Mouse (Mus musculus) embryo, embryonic 10 days (tissue): ENCODE results near the gene Sema5a.
"Not testable (repeated sequence)": the region's sequence is repeated elsewhere in the genome, so short reads cannot be mapped to it uniquely, and the experiment has no call there.

Source experiments
- DNase-seq: peaks from one replicate; pipeline ENCODE4 v3.0.0-alpha.2; 2015; ENCODE audit warnings: low spot score

The Sema5a gene

DNA sequence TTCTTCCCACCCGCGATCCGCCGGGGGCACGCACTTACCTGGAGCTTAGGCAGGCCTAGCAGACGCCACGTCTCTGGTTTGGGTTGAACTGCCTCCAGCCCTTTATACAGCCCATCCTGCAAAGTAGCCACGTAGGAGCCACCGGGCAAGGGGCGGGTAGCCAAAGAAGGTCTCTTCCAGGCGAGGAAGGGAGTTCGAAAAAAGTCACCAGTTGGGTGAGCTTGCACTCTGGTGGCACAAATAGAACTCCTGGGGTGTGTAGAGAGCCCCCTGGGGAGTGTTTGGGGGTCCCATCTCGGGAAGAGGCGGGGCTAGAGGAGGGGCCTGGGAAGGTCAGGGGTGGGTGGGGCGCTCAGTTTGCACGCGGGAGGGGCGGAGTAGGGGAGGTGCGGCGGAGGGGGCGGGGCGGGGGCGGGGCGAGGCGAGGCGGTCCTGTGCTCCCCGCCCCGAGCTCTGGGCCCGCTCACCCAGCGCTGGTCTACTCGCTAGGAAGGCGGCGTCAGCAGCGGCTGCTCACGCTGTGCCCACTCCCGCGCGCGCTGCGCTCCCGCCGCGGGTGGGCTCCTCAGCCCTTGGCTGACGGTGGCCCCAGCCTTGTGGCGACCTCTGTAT lies at the start of gene Sema5a:
Gene Sema5a, plus strand, starts transcription at position 467 of the 612 bp plus-strand sequence.
- DNase-seq: peak; percentile 85

DNA sequence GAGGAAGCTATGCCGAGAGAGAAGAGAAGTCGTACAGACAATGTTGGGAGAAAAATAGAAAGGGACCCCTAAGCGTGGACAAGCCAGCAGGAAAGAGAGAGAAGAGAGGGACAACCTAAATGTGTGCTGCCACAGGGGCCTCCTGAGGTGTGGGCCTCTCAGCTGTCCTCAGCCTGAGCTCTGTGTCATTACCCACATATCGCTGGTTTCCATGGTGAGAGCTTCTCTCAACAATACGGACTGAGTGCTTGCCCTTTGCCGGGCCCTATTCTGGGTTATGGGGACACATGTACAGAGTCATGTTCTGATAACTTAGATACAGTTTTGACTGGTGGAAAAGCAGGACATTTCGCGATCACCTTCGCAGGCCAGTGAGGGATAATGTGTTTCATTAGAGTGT lies 46.5 kb upstream of the Sema5a start:
- DNase-seq: peak; percentile 9

DNA sequence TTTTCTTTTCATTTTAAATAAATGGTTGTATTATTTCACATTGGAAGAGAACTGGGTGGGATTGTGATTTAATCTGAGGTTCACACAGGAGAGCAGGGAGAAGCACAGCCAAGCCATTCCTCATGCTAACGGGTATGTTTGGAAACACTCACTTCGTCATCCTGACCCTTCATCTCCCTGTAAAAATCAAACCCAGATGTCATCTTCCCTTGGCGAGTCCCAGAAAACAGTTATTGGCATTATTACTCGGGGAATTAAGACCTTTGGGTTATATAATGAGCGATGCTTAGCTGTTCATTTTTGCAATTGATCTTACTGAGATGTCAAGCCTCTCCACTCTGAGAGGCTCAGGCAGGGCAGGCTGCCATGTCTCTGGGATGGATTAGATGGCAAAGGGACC lies 46.0 kb upstream of the Sema5a start:
- DNase-seq: peak; percentile 23

DNA sequence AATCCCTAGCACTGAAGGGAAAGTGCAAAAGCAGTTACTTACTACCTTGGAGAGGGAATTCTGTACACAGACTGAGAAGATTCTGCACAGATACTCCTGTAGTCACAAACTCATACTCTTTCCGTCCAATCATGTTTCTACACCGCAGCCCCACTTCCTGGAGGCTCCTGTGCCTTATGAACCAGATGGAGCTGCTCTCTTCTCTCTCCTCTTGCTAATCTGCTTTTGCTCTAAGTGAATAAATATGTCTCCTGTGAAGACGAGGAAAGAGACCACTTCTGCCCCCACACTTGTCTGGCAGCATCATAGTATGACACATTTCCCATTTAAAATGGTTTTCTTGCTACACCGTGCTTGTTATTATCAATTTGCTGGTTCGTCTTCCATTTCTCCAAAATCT lies 41.4 kb upstream of the Sema5a start:
- no peak for DNase-seq

DNA sequence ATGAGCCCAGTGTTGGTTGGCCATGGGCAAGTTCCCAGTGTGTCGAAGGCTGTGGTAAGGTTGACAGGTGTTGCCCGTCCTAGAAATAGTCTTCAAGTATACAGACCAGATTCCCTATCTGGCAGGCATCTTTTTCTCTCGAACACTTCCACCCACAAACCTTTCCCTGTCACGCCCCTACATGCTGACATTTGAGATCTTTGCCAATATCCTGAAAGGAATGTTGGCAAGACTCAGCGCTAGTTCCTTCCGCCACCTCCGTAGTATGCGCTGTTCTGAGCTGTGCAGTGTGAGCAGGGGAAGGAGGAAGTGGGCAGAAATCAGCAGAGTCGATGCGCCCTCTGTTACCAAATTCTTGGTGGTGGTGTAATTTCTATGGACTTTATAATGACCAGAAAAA lies 39.7 kb upstream of the Sema5a start:
- no peak for DNase-seq

DNA sequence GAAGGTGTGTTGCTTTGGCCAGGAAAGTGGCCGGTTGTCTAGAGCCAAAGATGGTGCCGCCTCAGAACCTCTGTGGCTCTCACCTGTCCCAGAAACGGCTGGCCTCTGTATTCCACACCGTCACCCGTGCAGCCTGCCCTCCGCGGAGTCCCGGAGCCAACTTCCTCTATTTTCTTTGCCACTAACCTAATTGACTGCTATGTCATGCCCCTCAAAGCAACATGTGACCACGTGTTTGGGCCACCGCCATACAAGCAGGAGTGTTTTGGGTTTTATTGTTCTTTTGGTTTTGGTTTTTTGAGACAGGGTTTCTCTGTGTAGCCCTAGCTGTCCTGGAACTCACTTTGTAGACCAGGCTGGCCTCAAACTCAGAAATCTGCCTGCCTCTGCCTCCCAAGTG lies 29.9 kb upstream of the Sema5a start:
- not testable (repeated sequence) for DNase-seq

DNA sequence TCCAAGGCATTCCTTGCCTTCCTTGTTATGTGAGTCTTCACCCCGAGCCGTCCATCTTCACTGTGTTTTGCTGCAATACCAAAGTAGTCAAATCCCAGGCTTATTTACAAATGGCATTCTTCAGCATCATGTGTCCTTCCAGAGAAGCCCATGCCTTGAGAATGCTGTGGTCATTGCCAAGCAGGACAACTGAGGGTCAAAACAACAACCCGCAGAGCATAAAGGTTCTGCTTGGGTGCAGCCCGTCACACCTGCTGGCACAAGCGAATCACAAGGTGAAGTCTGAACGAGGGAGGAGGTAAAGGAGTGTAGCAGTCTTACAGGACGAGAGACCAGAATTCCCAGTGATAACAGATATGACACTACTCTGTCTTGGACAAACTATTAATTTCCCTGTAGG lies 21.6 kb upstream of the Sema5a start:
- no peak for DNase-seq

DNA sequence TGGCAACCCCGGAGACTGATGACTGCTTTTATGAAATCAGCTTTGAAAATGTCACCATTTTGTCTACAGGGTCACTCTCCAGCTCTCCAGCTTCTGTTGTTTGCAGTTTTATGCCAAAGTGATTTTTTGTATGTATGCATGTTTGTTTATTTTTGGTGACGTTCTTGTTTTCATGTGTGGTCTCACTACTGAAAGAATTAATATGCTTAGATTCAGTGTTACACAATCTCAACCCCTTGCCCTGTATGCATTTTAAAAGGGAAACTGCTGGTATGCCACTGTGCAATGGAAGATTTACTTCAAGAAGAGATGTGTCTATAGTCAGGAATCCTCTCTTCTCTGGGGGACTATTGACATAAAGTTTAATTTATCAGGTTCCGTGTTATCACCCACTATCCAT lies 19.2 kb upstream of the Sema5a start:
- DNase-seq: no peak

DNA sequence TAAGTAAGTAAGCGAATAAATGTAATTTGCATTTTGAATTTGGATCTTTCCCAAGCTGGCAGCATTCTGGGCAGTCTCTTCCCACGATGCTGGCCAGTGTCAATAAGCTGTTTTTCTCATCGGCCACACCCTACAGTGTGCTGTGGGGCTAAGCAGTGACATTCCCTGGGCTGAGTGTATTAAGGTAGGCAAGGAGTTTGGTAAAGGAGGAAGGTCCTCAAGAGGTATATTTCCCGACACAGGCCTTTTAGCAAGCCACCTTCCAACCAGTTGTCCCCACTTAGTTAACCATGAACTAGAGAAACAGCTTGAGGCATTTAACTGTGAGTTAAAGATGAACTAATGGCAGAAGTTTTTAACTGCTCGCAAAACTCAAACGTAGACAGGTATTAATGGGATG lies 18.2 kb upstream of the Sema5a start:
- DNase-seq: no peak

DNA sequence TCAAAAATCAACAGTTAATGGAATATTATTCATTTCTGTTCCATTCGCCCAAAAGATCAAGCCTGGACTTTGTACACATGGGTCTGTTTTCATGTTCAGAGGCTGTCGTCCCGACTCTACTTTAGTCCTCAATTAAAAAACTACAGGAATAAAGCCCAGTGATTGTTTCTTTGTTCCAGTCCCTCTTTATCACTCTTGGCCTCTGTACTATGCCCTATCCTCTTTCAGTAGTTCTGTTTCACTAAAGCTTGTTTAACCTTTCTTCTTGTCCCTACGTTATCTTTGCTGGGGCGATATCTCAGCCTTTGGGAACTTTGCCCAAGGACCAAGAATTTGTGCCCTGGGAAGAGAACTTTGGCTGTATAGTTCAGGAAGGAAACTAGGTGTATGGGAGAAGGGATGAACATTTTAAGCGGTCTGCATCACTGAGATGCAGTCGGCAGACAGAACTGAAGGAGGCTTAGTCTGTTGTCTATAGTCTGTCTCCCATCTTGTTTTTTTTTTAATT lies 17.7 kb upstream of the Sema5a start:
- no peak for DNase-seq

DNA sequence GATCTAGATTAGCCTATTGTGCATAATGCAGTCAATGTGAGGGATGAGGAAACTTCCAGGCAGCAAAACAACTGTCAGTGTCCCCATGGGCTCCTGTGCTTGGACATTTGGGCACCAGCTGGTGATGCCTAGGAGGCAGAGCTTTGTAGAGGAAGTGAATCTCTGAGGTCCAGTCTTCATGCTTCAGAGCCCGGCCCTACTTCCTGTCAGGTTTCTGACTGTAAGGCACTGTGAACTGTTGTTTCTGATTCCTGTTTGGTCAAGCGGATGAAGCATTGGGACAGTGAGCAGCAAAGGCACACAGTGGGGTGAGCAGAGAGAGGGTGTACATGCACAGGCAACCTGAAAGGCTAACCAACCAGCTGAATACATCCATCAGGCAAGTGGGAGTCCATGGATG lies 14.5 kb upstream of the Sema5a start:
- no peak for DNase-seq

DNA sequence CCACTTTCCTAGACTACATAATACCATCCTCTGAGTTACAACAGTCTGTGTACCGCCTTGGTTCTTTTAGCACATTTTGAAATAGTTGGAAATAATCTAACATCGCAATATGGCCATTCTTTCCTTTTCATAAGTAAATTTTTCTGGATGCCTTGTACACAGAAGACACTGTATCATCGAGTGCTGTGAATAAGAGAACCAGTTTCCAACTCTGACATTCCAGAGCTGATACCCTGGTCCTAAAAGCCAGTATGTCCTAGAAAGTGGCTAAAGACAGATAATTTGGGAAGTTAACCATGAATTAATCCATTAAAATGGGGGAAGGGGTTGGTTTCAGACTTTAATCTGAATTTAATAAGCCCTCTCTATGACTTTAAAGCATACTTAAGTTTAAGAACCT lies 12.4 kb upstream of the Sema5a start:
- no peak for DNase-seq

DNA sequence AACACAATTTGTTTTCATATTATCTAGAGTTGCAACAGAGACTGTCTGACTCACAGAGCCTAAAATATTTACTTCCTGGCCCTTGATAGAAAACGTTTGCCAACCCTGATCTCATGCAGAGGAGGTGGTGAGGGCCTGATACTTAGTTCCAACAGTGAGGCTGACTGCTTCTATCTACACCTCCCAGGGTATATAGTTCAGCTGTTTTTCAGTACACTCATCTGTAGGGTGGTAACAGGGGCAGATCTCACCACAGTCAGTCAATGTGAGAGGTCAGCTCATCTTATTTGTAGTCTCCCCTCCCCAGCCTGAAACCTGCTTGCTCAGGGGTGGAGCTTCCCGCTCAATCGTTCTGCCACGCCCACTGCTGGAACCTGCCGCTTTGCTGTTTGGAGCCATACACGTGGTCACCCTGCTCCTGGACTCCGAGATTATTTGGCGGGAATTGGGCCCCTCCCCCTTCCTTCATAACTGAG lies 11.9 kb upstream of the Sema5a start:
- DNase-seq: not testable (repeated sequence)

DNA sequence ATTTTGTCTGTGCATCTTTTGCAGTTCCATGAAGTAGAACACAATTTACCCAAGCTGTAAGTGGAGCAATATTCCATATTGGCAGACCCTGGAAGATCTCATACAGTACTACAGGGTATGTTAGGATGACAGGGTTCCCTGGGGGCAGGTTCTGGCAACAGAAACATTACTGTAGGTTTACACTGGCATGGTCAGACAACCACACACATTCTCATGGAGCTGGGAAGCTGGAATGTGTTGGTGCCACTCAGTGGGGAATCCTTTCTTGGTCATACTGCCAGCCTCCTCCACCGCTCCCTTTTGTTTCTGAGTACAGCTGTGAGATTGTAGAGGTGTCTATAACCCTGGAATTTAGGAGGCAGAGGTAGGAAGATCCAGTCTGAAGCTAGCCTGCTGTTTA lies 11.2 kb upstream of the Sema5a start:
- DNase-seq: no peak

DNA sequence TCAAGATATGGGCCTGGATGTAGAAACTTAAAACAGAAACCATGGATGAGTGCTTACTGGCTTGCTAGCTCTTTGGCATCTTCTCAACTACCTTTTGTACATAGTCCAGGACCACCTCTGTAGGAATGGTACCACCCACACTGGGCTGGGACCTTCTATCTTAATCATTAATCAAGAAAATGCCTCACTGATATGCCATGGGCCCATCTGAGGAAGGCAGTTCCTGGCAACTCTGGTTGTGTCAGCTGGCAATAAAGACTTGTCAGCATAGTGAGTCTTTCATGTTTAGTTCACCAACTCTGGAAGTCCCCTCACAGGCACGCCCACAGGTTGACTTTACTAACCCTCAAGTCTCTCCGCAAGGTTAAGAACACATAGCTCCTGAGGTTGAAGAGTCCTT lies 5.5 kb upstream of the Sema5a start:
- no peak for DNase-seq

DNA sequence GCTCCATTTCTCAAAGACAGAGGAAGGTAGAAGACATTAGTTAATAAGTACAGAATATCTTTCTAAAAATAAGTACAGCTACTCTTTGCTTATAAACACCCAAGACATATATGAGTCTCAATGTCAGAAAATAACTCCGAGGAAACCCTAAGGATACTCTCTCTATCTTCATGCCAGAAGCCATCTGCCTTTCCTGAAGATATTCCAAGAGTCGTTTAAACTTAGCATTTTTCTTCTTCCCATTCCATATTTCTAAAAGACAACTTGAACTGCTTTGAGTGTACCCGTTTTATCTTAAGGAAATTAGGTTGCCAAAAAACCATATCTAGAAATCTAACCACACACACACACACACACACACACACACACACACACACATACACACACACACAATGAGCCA lies 4.5 kb upstream of the Sema5a start:
- DNase-seq: no peak

DNA sequence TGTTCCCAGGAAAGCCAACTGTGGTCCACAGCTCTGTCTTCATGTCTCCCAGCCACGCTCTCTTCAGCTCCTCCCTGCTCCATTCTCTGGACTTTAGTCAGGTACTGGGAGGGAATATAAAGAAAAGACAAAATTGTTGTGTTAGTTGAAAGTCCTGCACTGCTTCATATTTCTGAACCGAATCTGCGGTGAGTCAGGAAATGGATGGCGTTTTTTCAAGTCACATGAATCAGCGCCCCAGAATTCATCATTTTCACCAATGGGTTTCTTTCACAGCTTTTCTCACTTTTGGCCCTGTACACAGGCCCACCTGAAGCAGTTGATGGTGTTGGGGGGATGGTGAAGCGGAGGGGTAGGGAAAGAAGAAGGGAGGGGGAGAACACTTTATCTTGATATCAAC lies 2.9 kb upstream of the Sema5a start:
- no peak for DNase-seq

DNA sequence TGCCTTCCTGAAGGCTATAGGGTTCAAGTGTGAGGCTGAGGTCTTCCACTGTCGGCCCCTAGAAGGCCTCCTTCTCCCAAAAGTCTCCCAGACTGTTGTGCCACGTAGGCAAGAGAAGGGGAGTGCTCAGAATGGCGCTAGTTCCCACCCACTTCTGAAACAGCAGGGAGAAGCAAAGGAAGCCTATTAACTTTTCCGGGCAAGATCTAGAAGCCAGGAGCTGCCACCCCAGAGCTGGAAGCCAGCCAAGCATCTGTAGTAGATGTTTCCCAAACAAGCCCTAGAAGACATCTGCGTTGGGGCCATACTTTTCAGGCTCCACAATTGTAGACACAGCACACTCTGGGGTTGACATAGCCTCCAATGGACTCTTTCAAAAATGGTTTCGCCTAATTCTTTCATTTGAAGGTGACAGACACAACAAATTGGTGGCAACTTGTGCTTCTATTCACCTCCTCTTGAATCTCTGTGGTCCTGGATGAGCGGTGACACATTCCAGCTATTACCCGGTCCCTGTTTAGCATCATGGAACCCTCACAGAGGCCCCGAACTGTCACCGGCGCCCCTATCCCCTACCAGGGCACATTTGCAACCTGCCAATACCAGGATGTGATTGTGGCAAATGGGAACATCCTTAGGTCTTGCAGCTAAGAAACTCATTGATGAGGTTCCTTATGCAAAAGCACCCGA lies 1.4 kb upstream of the Sema5a start:
- DNase-seq: no peak

DNA sequence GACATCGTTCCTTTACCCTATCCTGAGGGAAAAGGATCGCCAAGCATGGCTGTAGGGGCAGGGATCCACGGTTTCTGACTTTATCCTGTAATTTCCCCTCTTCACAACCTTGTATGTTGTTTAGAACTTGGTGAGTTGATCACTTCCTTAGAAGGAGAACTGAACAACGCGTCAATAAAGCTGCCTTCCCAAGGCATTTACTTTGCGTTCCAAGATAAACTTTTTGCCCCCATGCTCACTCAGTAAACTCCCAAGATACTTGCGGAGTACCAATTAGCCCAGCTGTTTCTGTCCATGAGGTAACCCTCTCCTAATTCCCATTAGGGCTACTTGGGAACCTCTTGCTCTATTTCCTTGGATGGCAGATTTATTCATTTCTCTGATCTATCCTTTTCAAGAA lies 786 bp upstream of the Sema5a start:
- DNase-seq: no peak

DNA sequence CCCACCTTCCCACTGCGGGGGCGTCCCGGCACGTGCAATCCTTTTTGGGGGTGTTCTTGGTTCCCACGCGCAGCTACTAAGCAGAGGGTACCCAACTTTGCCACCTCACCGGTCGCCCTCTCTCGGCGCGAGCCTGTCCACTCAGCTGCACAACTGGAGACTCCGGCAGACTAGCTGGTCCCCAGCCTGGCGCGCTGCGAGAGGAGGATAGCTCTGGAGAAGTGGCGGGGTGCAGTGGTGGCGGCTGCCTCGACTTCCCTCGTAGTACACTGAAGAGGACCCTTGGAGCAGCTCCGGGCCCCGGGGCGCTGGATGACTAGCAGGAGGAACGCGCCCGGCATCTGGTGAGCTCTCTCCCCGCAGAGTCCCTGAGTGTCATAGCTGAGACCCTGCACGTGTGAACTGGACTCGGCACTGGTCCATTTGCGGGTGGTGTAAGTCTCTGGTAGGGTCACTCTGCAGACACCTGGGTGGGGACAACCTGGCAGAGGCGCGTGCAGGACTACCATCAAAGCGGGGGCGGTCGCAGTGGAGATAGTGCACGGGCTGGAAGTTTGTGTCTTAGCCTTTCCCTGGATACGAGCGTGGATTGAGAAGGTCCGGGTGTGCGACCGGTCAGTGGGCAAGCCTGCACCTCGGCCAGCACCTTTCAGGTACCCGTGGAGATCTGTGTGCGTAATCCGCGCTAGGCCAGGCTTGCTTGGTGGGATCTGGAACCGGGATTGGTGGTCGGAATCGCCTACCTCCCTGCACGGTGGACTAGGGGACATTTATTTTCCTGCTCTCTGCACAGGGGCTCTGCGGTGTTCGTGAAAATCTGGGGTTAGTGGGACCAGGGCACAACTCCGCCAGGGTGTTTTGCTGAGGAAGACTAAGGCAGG lies 586 bp downstream of the Sema5a start:
- peak; percentile 36 for DNase-seq

DNA sequence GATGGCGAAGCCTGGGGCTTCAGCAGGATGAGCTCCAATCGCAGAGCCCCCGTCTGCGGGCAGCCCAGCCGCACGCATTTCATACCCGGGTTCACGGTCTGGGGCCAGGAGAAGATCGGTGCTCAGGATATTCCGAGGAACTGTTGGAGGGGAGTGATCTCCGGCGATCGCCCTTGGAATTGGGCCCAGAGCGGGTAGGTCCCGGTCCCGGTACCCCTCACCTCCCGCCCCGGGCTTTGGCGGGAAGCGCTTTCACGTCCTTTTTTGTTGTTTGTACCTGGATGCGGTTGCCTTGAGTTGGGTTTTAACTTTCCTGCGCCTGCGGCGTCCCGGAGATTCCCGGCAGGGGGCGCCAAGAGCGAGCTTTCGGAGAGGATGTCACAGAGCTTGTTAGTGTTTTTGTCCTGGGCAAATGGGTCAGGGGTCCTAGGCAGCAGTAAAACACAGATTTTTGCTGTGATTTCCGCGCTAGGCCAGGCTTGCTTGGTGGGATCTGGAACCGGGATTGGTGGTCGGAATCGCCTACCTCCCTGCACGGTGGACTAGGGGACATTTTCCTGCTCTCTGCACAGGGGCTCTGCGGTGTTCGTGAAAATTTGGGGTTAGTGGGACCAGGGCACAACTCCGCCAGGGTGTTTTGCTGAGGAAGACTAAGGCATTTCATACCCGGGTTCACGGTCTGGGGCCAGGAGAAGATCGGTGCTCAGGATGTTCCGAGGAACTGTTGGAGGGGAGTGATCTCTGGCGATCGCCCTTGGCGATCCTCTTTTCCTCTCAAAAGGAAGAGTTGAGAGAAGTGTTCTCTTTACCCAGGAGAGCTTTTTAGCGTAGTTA lies 1.4 kb downstream of the Sema5a start:
- DNase-seq: peak; percentile 77

DNA sequence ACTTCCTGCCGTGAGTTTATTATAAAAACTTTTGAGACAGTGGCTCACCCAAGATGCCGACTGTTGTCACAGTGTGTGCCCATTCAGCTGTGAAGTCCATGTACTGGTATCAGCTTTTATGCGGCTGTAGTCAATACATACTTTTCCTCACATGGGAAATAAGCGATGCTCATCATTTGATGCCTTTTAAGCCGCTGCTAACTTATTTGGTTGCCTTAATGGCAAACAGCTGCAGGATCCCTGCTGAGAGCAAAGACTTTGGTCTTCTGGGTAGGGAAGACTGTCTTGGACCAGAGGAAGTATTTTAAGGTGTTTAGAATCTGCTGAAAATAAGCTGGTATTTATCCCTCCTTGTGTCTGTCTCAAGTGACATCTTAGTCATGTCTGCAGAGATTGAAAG lies 2.7 kb downstream of the Sema5a start:
- DNase-seq: peak; percentile 34
